Mouse (Mus musculus): ENCODE results near the gene Afap1. TPM values are rescaled to one million over a fixed set of nuclear protein-coding genes. Genes with fewer than 3 reads are reported as not detected.
A peak's percentile ranks its signal among the peaks of the same experiment; 100 is the strongest.

The Afap1 gene
- polyA plus RNA-seq, 1 experiment from 2014 or later: 40.7 TPM

DNA sequence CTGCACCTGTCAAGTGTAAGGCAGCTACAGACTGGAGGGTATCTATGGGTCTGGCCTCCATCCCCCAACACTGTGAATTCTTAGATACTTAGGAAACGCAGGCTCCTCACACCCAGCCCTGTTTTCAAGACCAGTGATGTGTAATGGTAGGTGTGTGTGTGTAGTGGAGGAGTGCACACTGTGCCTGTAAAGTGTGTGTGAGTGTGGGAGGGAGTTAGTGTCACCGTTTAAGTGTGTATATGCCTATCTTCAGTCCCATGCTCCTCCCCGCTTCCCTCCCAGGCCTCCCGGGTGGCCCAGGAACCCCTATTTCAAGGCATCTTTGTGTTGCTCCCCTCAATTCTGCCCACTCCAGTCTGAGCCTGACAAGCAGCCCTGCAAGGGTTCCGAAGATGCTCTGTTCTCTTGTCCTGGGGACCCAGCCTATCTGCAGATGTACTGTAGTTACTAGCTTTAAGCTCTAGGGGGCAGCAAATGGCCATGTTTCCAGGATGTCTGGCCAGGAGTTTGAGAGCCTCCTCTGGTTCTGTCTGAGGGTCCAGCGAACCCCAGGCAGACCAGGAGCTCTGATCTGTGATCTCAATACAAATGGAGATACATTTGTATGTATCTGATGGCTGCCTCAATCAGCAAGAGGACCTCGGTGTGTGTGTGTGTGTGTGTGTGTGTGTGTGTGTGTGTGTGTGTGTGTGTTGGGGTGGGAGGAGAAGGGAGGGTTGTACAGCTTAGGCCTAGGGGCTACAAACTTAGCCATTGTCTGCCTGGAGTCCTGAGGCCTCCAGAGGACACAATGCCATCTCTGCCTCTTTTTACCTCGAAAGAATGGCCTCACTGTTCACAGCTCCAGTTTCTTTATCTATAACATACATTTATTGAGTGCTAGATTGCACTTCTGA, 140.7 kb downstream of the Afap1 start:
- WGBS: 46% methylated on average over 8 of the region's 8 CpGs
- Histone ChIP-seq H3K4me2 (no peak overlapping the region), H3K4me3 (replicated peaks) (no peak overlapping the region), H3K9me3 (no peaks in the 10 kb centered on the region), H3K36me3 (replicated peaks) (no peaks in the 10 kb centered on the region), H3K4me1 (no peaks in the 10 kb centered on the region), H3K27ac (no peak overlapping the region), H3K27me3 (0 out of 2 replicates have a peak, but pooled peaks cover 7% of the 10 kb centered on the region), H3K9ac (no peak overlapping the region)
- peak; percentile 58; the same call in 1 of the 2 replicates for ATAC-seq (ENCODE audit: low FRiP score)

DNA sequence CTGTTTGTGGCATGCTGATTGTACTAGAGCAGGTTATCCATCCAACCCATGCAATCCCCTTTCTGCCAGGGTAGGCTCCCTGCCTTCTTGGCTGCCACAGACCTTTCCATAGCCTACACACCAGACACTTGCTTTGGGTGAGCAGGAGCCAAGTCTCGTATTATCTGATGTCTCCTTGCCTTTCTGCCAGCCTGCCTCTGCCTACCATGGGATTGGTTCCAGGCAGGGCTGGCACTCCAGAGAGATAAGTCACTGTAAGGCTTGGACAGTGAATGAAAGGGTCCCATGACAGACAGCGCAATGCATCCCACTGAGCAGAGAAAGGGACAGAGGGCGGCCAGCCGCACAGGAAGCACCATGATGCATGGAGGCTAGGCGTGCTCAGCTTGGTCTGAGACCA, 146.5 kb downstream of the Afap1 start:
- H3K4me2 ChIP-seq: no peak overlapping the region
- no peak overlapping the region for H3K27ac ChIP-seq
- 95% methylated on average over 5 of the region's 5 CpGs for WGBS
- H3K4me3 ChIP-seq (replicated peaks): no peak overlapping the region
- ATAC-seq (ENCODE audit: low FRiP score): no peak
- H3K9ac ChIP-seq: no peak overlapping the region
- H3K36me3 ChIP-seq (replicated peaks): no peaks in the 10 kb centered on the region
- peaks cover 17% of the 10 kb centered on the region for H3K4me1 ChIP-seq
- H3K9me3 ChIP-seq: no peaks in the 10 kb centered on the region
- H3K27me3 ChIP-seq: no peaks in the 10 kb centered on the region

DNA sequence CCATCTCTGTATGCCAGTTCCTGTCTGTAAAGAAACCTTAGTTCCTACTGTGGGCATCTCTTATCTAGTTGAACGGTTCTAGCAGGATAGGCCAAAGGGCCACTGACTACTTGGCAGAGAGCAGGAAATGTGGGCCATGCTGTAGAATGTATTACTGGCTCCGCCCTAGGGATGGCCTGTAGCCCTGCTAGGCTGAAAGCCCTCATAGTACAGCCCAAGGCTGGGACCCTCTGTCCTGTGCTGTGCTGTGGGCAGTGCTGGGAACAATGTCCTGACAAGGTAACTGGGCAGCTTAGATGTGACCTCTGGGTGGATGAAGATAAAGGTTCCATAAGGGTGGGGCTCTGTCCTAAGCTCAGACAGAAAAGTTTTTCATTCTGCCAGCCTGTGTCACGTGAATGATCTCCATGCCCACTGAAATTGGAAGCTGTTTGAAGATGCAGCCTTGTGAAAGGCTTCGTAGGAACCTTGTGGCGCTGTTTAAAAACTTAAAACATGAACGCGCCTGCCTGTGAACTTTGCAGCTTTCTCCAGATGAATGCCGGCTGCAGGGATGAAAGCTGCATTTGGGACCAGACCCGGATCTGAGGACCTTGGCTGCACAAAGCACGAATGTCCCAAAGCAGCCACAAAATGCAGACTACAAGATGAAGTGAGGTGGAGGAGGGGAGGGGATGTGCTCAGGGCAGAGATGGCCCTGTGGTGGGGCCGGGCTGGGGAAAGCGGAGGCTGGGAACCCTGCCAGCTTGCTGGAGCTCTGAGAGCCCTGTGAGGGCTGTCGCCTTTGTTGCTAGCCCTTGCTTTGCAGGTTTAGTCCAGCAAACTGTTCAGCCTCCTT, 147.5 kb downstream of the Afap1 start:
- Histone ChIP-seq H3K9ac (no peak overlapping the region), H3K9me3 (no peaks in the 10 kb centered on the region), H3K27ac (peak overlapping the region; percentile 81), H3K4me3 (replicated peaks) (no peak overlapping the region), H3K4me1 (peaks cover 17% of the 10 kb centered on the region), H3K36me3 (replicated peaks) (no peaks in the 10 kb centered on the region), H3K4me2 (no peak overlapping the region), H3K27me3 (no peaks in the 10 kb centered on the region)
- peak; percentile 73; the same call in 1 of the 2 replicates for ATAC-seq (ENCODE audit: low FRiP score)
- 63% methylated on average over 13 of the region's 13 CpGs for WGBS

DNA sequence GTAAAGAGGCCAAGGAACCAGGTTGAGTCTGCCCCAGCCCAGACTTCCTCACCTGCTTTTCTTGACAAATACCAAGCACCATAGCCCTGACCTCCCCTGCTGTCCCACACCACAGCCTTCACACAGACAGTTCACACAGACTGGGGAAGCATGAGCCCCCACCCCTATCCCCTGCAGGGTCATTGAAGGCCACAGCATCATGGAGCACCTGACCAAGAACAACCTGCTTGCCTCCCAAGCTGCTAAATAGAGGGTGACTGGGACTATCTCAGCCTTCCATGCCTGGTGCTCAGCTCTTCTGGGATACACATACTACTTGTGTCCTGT, 148.1 kb downstream of the Afap1 start:
- peaks cover 17% of the 10 kb centered on the region for H3K4me1 ChIP-seq
- H3K9ac ChIP-seq: no peak overlapping the region
- no peak for ATAC-seq (ENCODE audit: low FRiP score)
- peak overlapping the region; percentile 81 for H3K27ac ChIP-seq
- no peaks in the 10 kb centered on the region for H3K36me3 ChIP-seq (replicated peaks)
- H3K9me3 ChIP-seq: no peaks in the 10 kb centered on the region
- H3K4me2 ChIP-seq: no peak overlapping the region
- H3K27me3 ChIP-seq: no peaks in the 10 kb centered on the region
- no peak overlapping the region for H3K4me3 ChIP-seq (replicated peaks)

DNA sequence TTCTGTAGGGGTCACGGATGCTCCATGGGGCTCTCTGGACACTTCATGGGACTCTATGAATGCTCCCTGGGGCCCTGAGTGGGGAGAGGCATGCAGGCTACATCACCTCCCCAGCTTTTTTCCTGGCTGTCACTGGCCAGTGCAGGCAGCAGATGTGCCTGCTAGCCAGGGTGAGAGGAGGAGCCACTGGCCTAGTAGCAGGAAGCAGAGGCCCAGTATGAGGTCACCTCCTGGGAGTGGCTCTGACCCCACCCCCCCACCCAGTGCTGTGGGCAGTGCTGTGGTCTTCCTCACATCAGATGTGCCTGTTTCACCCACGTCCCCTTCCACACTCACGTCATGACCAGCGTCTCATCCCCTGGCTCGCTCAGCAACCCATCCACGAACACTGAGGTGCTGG, 148.6 kb downstream of the Afap1 start:
- peak overlapping the region; percentile 81 for H3K27ac ChIP-seq
- WGBS: 82% methylated on average over 6 of the region's 6 CpGs

DNA sequence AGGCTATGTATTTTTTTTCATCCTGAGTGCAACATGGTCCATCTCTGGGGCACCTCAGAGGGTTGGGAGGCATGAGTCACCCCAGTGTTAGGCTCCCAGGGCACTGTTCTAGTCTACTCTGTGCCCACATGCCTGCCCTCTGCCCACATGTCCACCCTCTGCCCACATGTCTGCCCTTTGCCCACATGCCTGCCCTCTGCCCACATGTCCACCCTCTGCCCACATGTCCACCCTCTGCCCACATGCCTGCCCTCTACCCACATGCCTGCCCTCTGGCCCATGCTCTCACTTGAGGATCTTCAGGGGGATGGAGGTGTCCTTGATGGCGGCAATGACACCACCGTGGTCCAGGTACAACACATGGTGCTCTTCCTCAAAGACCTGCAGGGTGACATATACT, 150.0 kb downstream of the Afap1 start:
- H3K27ac ChIP-seq: no peak overlapping the region
- no peak for ATAC-seq (ENCODE audit: low FRiP score)
- no peaks in the 10 kb centered on the region for H3K9me3 ChIP-seq
- H3K4me3 ChIP-seq (replicated peaks): no peak overlapping the region
- H3K36me3 ChIP-seq (replicated peaks): no peaks in the 10 kb centered on the region
- H3K4me1 ChIP-seq: peaks cover 17% of the 10 kb centered on the region
- H3K9ac ChIP-seq: no peak overlapping the region
- H3K27me3 ChIP-seq: no peaks in the 10 kb centered on the region
- WGBS: 95% methylated on average over 2 of the region's 2 CpGs
- H3K4me2 ChIP-seq: no peak overlapping the region

More for the DNA sequence above, 148.6 kb downstream of the Afap1 start:
- Histone ChIP-seq H3K36me3 (replicated peaks) (no peaks in the 10 kb centered on the region), H3K4me3 (replicated peaks) (no peak overlapping the region), H3K4me2 (no peak overlapping the region), H3K9me3 (no peaks in the 10 kb centered on the region), H3K4me1 (peaks cover 17% of the 10 kb centered on the region), H3K9ac (no peak overlapping the region), H3K27me3 (no peaks in the 10 kb centered on the region)
- no peak for ATAC-seq (ENCODE audit: low FRiP score)

Other genes with a start within 250 kb of the Afap1 start
- gene Htra3, start 213.5 kb upstream of the Afap1 start, polyA plus RNA-seq (2016; fragmentation: Nextera tagmentation; extraction: Ambion mirVana): 5.9 and 8.2 TPM in 2 replicates
- gene Sh3tc1, start 153.3 kb upstream of the Afap1 start, polyA plus RNA-seq (2016; fragmentation: Nextera tagmentation; extraction: Ambion mirVana): 3.0 and 4.0 TPM in 2 replicates
- gene Ablim2, start 135.4 kb upstream of the Afap1 start, polyA plus RNA-seq (2016; fragmentation: Nextera tagmentation; extraction: Ambion mirVana): 1.2 and 1.3 TPM in 2 replicates